Mouse (Mus musculus) ES-Bruce4 (cell line): ENCODE measurements around the gene Anxa6. TPM values are rescaled to one million over a fixed set of nuclear protein-coding genes. Genes with fewer than 3 reads are reported as not detected.

Experiments
- H3K27ac ChIP-seq: 2 replicates; pipeline ENCODE4 v1.5.1; 2012; ENCODE audit warnings: low read length, inconsistent platforms; ENCODE audit not compliant: insufficient read depth
- H3K27me3 ChIP-seq: 2 replicates; pipeline ENCODE4 v1.6.1; 2012; ENCODE audit warnings: mild to moderate bottlenecking, low read length, inconsistent platforms; ENCODE audit not compliant: control insufficient read depth, poor library complexity, insufficient read depth, severe bottlenecking
- H3K36me3 ChIP-seq: 2 replicates; pipeline ENCODE4 v1.6.1; 2012; ENCODE audit warnings: inconsistent platforms, mild to moderate bottlenecking, low read length, moderate library complexity; ENCODE audit not compliant: control insufficient read depth, poor library complexity, insufficient read depth, severe bottlenecking
- H3K4me1 ChIP-seq: one replicate; pipeline ENCODE4 v1.8.1; 2011; ENCODE audit warnings: low read length; ENCODE audit not compliant: control insufficient read depth, insufficient read depth
- H3K4me3 ChIP-seq: 2 replicates; pipeline ENCODE4 v1.5.1; 2011; ENCODE audit warnings: low read depth, mild to moderate bottlenecking, low read length
- H3K9ac ChIP-seq: 2 replicates; pipeline ENCODE4 v1.6.1; 2012; ENCODE audit warnings: low read depth, mild to moderate bottlenecking, inconsistent platforms; ENCODE audit not compliant: poor library complexity, severe bottlenecking
- H3K9me3 ChIP-seq: replicated peaks from 2 replicates; pipeline ENCODE4 v1.6.1; 2012; ENCODE audit warnings: mild to moderate bottlenecking, low read length, inconsistent platforms; ENCODE audit not compliant: control insufficient read depth, poor library complexity, insufficient read depth, severe bottlenecking
- CTCF ChIP-seq: IDR thresholded peaks from one replicate; pipeline ENCODE4 v1.8.1; 2011; ENCODE audit warnings: low read depth, low read length
- EP300 ChIP-seq: IDR thresholded peaks from 2 replicates; pipeline ENCODE4 v1.6.1; 2011; ENCODE audit warnings: low read depth, low read length; ENCODE audit not compliant: insufficient read depth
- POLR2A ChIP-seq: IDR thresholded peaks from one replicate; pipeline ENCODE4 v1.8.1; 2011; ENCODE audit warnings: low read length; ENCODE audit not compliant: insufficient read depth
- polyA plus RNA-seq: library from polyadenylated mRNA; stranded (reverse); fragments of >200 nt; gene quantifications from 2 replicates; pipeline ENCODE4 v1.2.4, GENCODE M21; 2011; ENCODE audit warnings: low read depth; ENCODE audit not compliant: missing spikeins, insufficient read depth, insufficient read length

Anxa6 gene
- polyA plus RNA-seq, 1 experiment, result 76.1 TPM

- Histone ChIP-seq H3K9ac (no peak overlapping the region), H3K4me3 (no peak overlapping the region), H3K9me3 (no peaks in the 10 kb centered on the region), H3K36me3 (peaks cover 6% of the 10 kb centered on the region; the same call in 1 of the 2 replicates), H3K27ac (no peak overlapping the region), H3K4me1 (no peaks in the 10 kb centered on the region), H3K27me3 (no peaks in the 10 kb centered on the region)
- TF ChIP-seq CTCF, result peak; percentile 65
- TF ChIP-seq POLR2A, result no peak
These were observed 45.3 kb downstream of the Anxa6 start for GRCm38 (mm10) chr11:54987974-54988373.

- peaks cover 2% of the 10 kb centered on the region; the same call in 1 of the 2 replicates for H3K36me3 ChIP-seq
- H3K4me3 ChIP-seq, result no peak overlapping the region
- TF ChIP-seq EP300 (no peak), CTCF (no peak), POLR2A (no peak)
- H3K27ac ChIP-seq, result no peak overlapping the region
- H3K27me3 ChIP-seq, result no peaks in the 10 kb centered on the region
- no peak overlapping the region for H3K9ac ChIP-seq
- H3K4me1 ChIP-seq, result no peaks in the 10 kb centered on the region
- no peaks in the 10 kb centered on the region for H3K9me3 ChIP-seq
These were observed 48.2 kb downstream of the Anxa6 start for GRCm38 (mm10) chr11:54985086-54985485.

GRCm38 (mm10) chr11:54984581-54984980 lies 48.7 kb downstream of the Anxa6 start:
- Histone ChIP-seq H3K9me3 (no peaks in the 10 kb centered on the region), H3K36me3 (peaks cover 2% of the 10 kb centered on the region; the same call in 1 of the 2 replicates), H3K9ac (no peak overlapping the region), H3K4me3 (no peak overlapping the region), H3K4me1 (no peaks in the 10 kb centered on the region), H3K27me3 (no peaks in the 10 kb centered on the region), H3K27ac (no peak overlapping the region)
- TF ChIP-seq EP300, result no peak

GRCm38 (mm10) chr11:54984085-54984484 lies 49.2 kb downstream of the Anxa6 start:
- Histone ChIP-seq H3K27me3 (no peaks in the 10 kb centered on the region), H3K9ac (no peak overlapping the region), H3K4me3 (no peak overlapping the region), H3K4me1 (no peaks in the 10 kb centered on the region), H3K27ac (no peak overlapping the region), H3K36me3 (peaks cover 2% of the 10 kb centered on the region; the same call in 1 of the 2 replicates), H3K9me3 (no peaks in the 10 kb centered on the region)
- TF ChIP-seq CTCF (no peak), POLR2A (no peak), EP300 (no peak)

GRCm38 (mm10) chr11:54982520-54982919 lies 50.7 kb downstream of the Anxa6 start:
- Histone ChIP-seq H3K36me3 (peaks cover 2% of the 10 kb centered on the region; the same call in 1 of the 2 replicates), H3K4me3 (no peak overlapping the region), H3K4me1 (no peaks in the 10 kb centered on the region), H3K9me3 (no peaks in the 10 kb centered on the region), H3K27ac (no peak overlapping the region), H3K9ac (no peak overlapping the region), H3K27me3 (no peaks in the 10 kb centered on the region)
- TF ChIP-seq CTCF (no peak), EP300 (no peak), POLR2A (no peak)

GRCm38 (mm10) chr11:54981630-54982029 lies 51.6 kb downstream of the Anxa6 start:
- Histone ChIP-seq H3K4me1 (no peaks in the 10 kb centered on the region), H3K9ac (no peak overlapping the region), H3K27ac (no peak overlapping the region), H3K4me3 (no peak overlapping the region), H3K36me3 (peaks cover 2% of the 10 kb centered on the region; the same call in 1 of the 2 replicates), H3K9me3 (no peaks in the 10 kb centered on the region), H3K27me3 (no peaks in the 10 kb centered on the region)
- TF ChIP-seq POLR2A, result no peak
- TF ChIP-seq CTCF, result no peak
- no peak for TF ChIP-seq EP300
